Mouse (Mus musculus): ENCODE results near the gene Erc2. TPM values are rescaled to one million over a fixed set of nuclear protein-coding genes. Genes with fewer than 3 reads are reported as not detected.
A peak's percentile ranks its signal among the peaks of the same experiment; 100 is the strongest.

The Erc2 gene
- total and polyA plus RNA-seq, 2 experiments, result 6.1 to 7.0 TPM

DNA sequence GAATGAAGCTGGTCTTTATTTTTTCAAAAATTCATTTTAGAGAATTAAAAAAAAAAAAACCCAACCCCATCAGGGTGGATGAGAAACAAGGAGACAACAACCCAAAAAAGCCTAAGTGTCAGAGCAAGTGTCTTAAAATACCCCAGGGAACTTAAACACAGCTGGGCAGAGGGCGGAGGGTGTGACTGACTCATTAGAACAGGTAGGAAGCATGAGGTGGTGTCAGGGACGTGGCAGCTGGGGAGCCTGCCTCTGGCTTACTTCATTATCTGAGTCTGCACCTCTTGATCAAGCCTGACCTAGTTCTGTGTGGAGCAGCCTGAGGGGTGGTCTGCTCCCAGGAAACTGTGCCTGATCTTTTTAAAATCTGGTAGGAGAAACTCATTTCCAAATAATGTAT, 20.8 kb downstream of the Erc2 start:
- 0 out of 2 replicates have a peak, but pooled peaks cover 2% of the 10 kb centered on the region for H3K4me1 ChIP-seq (ENCODE audit: control insufficient read depth, insufficient read depth, low read length)
- TF ChIP-seq CTCF (IDR thresholded peaks at IDR 0.05; ENCODE audit: low read depth, low read length), result no peak
- no peak for TF ChIP-seq POLR2A (IDR thresholded peaks at IDR 0.05; ENCODE audit: extremely low read depth, insufficient read depth, low read length)
- 84% methylated on average over 2 of the region's 2 CpGs for WGBS
- no peaks in the 10 kb centered on the region for H3K36me3 ChIP-seq (ENCODE audit: control insufficient read depth, insufficient read depth, low read length)
- no peak for DNase-seq (ENCODE audit: extremely low read depth, low read depth, low spot score)
- H3K27me3 ChIP-seq (ENCODE audit: control insufficient read depth, insufficient read depth, low read length), result no peaks in the 10 kb centered on the region
- H3K27ac ChIP-seq (replicated peaks; ENCODE audit: insufficient read depth, low read depth, low read length), result no peak overlapping the region
- H3K4me3 ChIP-seq (ENCODE audit: insufficient read depth, low read depth, low read length), result no peak overlapping the region
- H3K79me2 ChIP-seq (ENCODE audit: control insufficient read depth, insufficient read depth, low read length), result peaks cover 8% of the 10 kb centered on the region; the same call in 1 of the 2 replicates
- H3K9ac ChIP-seq (ENCODE audit: low read depth, low read length), result no peak overlapping the region

DNA sequence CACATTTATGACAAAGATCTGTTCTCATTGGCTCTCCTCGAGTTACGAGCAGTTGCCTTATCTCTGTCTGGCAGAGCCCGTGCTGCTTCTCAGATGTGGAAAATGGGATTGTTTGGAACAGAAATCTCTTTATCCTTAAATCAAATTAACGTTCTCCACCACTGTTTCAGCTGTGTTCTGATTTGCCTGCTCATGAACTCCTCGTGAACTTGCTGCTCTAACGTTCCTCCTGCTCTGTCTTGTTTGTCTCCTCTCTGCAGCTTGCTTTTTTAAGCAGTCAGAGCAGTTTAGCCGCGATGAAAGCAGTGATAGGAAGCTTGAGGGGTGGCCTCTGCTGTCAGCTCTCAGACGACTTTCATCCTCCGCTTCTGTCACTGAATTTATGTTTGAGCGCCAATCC, 32.4 kb downstream of the Erc2 start:
- H3K9ac ChIP-seq (ENCODE audit: low read depth, low read length), result no peak overlapping the region
- H3K4me3 ChIP-seq (ENCODE audit: insufficient read depth, low read depth, low read length), result no peak overlapping the region
- 59% methylated on average over 11 of the region's 11 CpGs for WGBS
- peaks cover 7% of the 10 kb centered on the region for H3K4me1 ChIP-seq (ENCODE audit: control insufficient read depth, insufficient read depth, low read length)
- no peak overlapping the region for H3K27ac ChIP-seq (replicated peaks; ENCODE audit: insufficient read depth, low read depth, low read length)
- peaks cover 5% of the 10 kb centered on the region; the same call in 1 of the 2 replicates for H3K79me2 ChIP-seq (ENCODE audit: control insufficient read depth, insufficient read depth, low read length)
- H3K36me3 ChIP-seq (ENCODE audit: control insufficient read depth, insufficient read depth, low read length), result no peaks in the 10 kb centered on the region; the same call in 1 of the 2 replicates
- DNase-seq (ENCODE audit: extremely low read depth, low read depth, low spot score), result no peak
- TF ChIP-seq CTCF (IDR thresholded peaks at IDR 0.05; ENCODE audit: low read depth, low read length) (no peak), POLR2A (IDR thresholded peaks at IDR 0.05; ENCODE audit: extremely low read depth, insufficient read depth, low read length) (no peak)
- H3K27me3 ChIP-seq (ENCODE audit: control insufficient read depth, insufficient read depth, low read length), result no peaks in the 10 kb centered on the region

DNA sequence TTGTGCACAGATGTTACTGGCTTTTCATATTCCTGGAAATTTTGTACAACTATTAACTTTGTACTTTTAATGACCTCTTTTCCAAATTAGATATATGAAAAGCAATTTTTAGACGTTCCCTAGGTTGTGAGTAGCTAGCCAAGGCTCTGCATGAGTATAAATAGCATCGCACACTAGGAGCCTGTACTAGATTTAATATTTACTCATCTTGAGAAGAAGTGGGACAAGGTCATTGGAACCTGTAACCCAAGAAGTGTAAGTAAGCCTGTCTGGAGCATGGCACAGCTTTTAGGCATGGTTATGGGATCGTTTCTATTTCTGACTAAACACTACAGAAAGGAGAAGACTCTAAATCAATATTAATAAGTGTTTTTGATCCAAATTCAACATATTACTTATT, 36.4 kb downstream of the Erc2 start:
- no peak overlapping the region for H3K27ac ChIP-seq (replicated peaks; ENCODE audit: insufficient read depth, low read depth, low read length)
- TF ChIP-seq CTCF (IDR thresholded peaks at IDR 0.05; ENCODE audit: low read depth, low read length) (no peak), POLR2A (IDR thresholded peaks at IDR 0.05; ENCODE audit: extremely low read depth, insufficient read depth, low read length) (no peak)
- peaks cover 4% of the 10 kb centered on the region for H3K4me1 ChIP-seq (ENCODE audit: control insufficient read depth, insufficient read depth, low read length)
- 16% methylated on average over 3 of the region's 3 CpGs for WGBS
- H3K79me2 ChIP-seq (ENCODE audit: control insufficient read depth, insufficient read depth, low read length), result no peaks in the 10 kb centered on the region
- DNase-seq (ENCODE audit: extremely low read depth, low read depth, low spot score), result peak; percentile 72
- no peaks in the 10 kb centered on the region; the same call in 1 of the 2 replicates for H3K36me3 ChIP-seq (ENCODE audit: control insufficient read depth, insufficient read depth, low read length)
- H3K9ac ChIP-seq (ENCODE audit: low read depth, low read length), result no peak overlapping the region
- no peaks in the 10 kb centered on the region for H3K27me3 ChIP-seq (ENCODE audit: control insufficient read depth, insufficient read depth, low read length)
- no peak overlapping the region for H3K4me3 ChIP-seq (ENCODE audit: insufficient read depth, low read depth, low read length)

DNA sequence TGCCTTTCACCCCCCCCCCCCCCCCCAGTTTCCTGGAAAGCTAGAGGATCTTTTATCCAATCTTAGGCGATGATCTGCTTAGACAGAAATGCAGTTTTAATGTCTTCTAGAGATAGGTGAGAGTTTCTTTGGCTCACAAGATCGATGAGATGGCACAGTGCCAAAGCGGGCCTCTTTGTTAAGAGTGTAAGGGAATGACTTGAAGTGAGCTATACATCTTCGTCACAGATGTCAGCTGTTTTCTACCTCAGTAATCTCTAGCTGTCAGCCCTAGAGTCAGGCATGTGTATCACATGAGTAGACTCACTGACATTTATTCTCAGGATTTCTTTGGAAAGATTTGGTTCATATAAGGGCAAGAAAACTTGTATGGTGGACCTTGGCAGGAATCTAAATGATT, 39.2 kb downstream of the Erc2 start:
- H3K36me3 ChIP-seq (ENCODE audit: control insufficient read depth, insufficient read depth, low read length), result no peaks in the 10 kb centered on the region
- H3K79me2 ChIP-seq (ENCODE audit: control insufficient read depth, insufficient read depth, low read length), result no peaks in the 10 kb centered on the region
- TF ChIP-seq POLR2A (IDR thresholded peaks at IDR 0.05; ENCODE audit: extremely low read depth, insufficient read depth, low read length) (no peak), CTCF (IDR thresholded peaks at IDR 0.05; ENCODE audit: low read depth, low read length) (no peak)
- no peak overlapping the region for H3K9ac ChIP-seq (ENCODE audit: low read depth, low read length)
- H3K27ac ChIP-seq (replicated peaks; ENCODE audit: insufficient read depth, low read depth, low read length), result no peak overlapping the region
- peaks cover 4% of the 10 kb centered on the region for H3K4me1 ChIP-seq (ENCODE audit: control insufficient read depth, insufficient read depth, low read length)
- H3K4me3 ChIP-seq (ENCODE audit: insufficient read depth, low read depth, low read length), result no peak overlapping the region
- DNase-seq (ENCODE audit: extremely low read depth, low read depth, low spot score), result no peak
- 70% methylated on average over 4 of the region's 4 CpGs for WGBS
- H3K27me3 ChIP-seq (ENCODE audit: control insufficient read depth, insufficient read depth, low read length), result no peaks in the 10 kb centered on the region

DNA sequence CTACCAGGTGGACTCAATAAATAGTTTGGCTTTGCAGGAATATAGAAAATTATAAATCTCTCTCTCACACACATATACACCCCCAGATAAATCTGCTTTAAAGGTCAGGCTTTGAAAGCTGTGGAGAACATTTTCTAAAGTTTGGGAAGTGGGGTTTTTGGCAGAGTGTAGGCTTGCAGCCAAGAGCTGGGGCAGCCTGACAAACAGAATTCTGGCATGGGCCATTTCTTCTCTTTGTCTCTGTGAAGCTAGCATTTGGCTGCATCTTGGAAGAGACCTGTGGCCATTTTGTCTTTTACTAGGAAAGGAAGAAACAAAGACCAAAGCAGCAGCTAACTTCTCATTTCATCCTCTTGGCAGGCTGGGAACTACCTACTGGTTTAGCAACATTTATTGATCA, 40.0 kb downstream of the Erc2 start:
- peaks cover 6% of the 10 kb centered on the region for H3K4me1 ChIP-seq (ENCODE audit: control insufficient read depth, insufficient read depth, low read length)
- DNase-seq (ENCODE audit: extremely low read depth, low read depth, low spot score), result peak; percentile 71

DNA sequence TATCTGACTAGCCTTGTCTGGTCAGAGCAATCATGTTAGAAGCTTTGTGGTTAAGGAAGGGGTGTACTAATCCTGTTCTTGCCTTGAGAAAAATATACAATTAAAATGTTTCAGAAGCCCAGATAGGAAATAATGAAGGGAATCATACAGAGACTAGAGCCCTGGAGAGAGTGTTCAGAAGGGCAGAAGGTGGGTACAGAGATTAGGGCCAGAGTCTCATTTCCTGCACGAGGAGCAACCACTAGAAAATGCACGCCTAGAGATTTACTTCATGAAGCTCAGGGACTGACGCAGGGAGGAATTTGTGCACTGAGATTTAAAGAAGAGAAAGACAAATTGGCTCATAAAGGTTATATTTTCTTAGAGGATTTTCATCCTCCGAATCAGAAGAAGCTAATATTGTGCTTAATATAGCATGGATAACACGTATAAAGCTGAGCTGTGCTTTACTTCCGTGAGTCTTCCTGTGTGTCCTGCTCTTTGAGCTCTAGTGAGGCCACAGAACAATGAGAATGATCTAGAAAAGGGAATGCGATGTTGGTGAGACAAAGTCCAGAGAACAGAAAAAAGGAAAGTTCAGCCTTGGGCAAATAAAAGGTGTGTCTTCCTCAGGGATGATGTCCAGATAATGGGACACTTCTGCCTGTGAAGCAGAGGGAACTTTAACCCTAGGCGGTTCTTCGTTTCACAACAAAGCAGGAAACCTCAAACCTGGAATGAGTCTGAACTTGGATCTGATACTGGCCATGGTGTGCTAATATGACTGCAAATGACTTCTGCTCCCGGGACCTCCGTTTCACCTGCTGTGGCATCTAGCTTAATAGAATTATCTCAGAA, 45.0 kb downstream of the Erc2 start:
- peak; percentile 97 for DNase-seq (ENCODE audit: extremely low read depth, low read depth, low spot score)
- WGBS, result 37% methylated on average over 11 of the region's 11 CpGs
- TF ChIP-seq CTCF (IDR thresholded peaks at IDR 0.05; ENCODE audit: low read depth, low read length), result no peak
- TF ChIP-seq POLR2A (IDR thresholded peaks at IDR 0.05; ENCODE audit: extremely low read depth, insufficient read depth, low read length), result no peak

More for the DNA sequence above, 40.0 kb downstream of the Erc2 start:
- Histone ChIP-seq H3K4me3 (ENCODE audit: insufficient read depth, low read depth, low read length) (no peak overlapping the region), H3K27ac (replicated peaks; ENCODE audit: insufficient read depth, low read depth, low read length) (peak overlapping the region; percentile 9; the same call in 1 of the 2 replicates), H3K9ac (ENCODE audit: low read depth, low read length) (no peak overlapping the region), H3K36me3 (ENCODE audit: control insufficient read depth, insufficient read depth, low read length) (no peaks in the 10 kb centered on the region), H3K27me3 (ENCODE audit: control insufficient read depth, insufficient read depth, low read length) (no peaks in the 10 kb centered on the region), H3K79me2 (ENCODE audit: control insufficient read depth, insufficient read depth, low read length) (no peaks in the 10 kb centered on the region)
- TF ChIP-seq CTCF (IDR thresholded peaks at IDR 0.05; ENCODE audit: low read depth, low read length) (no peak), POLR2A (IDR thresholded peaks at IDR 0.05; ENCODE audit: extremely low read depth, insufficient read depth, low read length) (no peak)

More for the DNA sequence above, 45.0 kb downstream of the Erc2 start:
- Histone ChIP-seq H3K27me3 (ENCODE audit: control insufficient read depth, insufficient read depth, low read length) (no peaks in the 10 kb centered on the region), H3K9ac (ENCODE audit: low read depth, low read length) (no peak overlapping the region), H3K4me3 (ENCODE audit: insufficient read depth, low read depth, low read length) (no peak overlapping the region), H3K79me2 (ENCODE audit: control insufficient read depth, insufficient read depth, low read length) (no peaks in the 10 kb centered on the region), H3K36me3 (ENCODE audit: control insufficient read depth, insufficient read depth, low read length) (no peaks in the 10 kb centered on the region), H3K4me1 (ENCODE audit: control insufficient read depth, insufficient read depth, low read length) (peaks cover 4% of the 10 kb centered on the region), H3K27ac (replicated peaks; ENCODE audit: insufficient read depth, low read depth, low read length) (peak overlapping the region; percentile 83)
